Mouse (Mus musculus): Measurements from ENCODE around the gene Il15.

The Il15 gene

GRCm38 (mm10) chr8:82402686-82403330 lies at the start of gene Il15:
TSS of gene Il15 (minus strand) at chr8:82403222.
- DNase-seq: peak; percentile 14

DNA sequence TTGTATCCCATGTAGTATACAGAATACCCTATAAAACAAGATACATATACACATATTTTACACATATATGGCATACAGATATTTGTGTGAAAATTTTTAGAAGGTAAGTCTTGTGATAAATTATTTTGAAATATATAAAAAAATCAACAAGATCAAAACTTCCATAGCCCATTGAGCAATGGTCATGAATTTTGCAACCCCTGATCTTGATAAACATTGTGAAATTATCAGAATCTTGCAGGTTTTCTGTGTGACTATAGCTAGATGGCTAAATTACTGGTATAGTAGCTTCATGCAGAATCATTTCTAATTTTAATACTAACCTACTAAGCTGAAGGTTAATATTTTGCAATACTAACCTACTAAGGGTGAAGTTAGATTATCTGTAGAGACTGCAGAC lies 41.9 kb upstream of the Il15 start:
- DNase-seq: no peak

DNA sequence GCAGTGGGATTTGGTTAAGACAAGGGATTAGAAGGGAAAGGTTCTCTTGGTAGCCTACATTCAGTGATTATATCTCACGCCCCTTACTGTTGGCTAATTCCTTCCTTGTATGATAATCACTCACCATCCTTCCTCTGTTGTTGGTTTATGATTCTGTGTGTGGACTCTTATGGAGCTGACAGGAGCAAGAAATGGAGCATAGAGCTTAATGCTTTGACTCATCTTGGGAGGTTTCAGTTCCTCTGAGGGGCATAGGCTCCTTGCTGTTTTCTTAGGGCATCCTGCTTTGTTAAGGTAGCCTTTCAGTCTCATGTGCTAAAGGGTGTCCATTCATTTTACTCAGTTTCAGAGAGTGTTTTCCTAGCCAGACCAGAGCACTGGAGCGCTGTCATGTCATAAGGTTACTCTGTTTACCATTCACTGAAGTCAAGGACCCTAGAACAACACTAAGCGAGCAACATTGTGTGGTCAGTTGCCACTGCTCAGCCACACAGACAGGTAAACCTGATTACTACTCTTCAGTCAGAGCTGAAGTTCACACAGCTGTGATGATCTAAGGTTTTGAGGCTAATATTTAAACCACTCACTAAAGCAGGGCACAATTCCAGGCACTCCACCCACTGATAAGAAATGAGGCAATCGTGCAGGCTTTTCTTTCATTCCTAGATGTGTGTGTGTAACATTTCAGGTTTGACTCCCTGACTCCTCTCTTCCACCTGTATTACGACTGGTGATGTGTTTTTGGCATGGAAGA lies 13.7 kb upstream of the Il15 start:
- no peak for DNase-seq

GRCm38 (mm10) chr8:82415485-82415884 lies 12.5 kb upstream of the Il15 start:
- DNase-seq: no peak

DNA sequence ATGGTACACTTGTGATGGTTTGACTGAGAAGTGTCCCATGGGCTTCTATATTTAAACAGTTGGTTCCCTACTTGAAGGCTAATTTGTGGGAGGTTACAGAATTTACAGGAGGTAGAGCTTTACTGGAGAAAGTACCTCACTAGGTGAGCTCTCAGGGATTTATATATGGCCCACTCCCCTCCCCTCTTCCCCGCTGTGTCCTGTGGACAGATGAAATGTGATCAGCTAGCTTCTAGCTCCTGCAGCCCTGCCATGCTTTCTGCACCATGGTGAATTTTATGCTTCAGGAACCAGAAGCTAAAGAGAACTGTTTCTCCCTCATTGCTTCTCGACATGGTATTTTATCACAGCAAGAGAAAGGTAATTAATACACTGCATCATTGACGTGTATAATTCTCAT lies 7.1 kb upstream of the Il15 start:
- DNase-seq: no peak

DNA sequence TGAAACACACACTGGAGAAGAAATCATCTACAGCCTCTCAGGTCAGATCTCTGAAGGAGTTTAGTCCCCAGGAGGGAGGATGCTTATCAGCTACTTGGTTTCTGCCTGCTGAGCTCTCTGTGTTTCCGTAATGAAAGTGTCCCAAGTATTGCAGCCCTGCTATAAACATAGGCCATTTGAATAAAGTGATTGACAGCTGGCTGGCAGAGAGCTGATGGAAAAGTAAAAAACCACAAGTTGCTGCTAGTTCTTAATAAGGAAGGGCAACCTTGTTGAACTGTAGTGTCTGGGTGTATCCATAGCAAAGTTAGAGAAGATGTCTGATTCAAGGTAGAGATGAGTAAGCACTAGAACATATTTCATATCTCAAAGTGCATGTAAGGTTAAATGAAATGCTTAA lies 4.0 kb upstream of the Il15 start:
- no peak for DNase-seq

DNA sequence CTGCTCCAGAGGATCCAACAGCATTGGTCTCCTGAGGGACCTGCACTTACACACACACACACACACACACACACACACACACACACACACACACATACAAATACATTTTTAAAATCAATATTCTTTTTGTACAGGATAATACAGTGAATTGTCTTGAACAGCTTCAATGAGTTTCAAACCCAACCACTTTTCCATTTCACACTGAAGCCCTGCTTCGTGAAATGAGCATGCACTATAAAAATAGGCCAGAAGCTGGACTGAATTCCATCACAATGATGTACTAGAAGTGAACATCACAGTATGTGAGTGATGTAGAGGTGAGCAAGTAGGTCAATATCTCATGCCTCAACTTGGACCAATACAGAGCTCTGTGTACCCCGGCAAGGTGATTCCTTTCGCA lies 1.0 kb upstream of the Il15 start:
- no peak for DNase-seq

- DNase-seq: no peak
Measured at GRCm38 (mm10) chr8:82402261-82402685, 749 bp downstream of the Il15 start.

GRCm38 (mm10) chr8:82401490-82401889 lies 1.5 kb downstream of the Il15 start:
- DNase-seq: no peak

DNA sequence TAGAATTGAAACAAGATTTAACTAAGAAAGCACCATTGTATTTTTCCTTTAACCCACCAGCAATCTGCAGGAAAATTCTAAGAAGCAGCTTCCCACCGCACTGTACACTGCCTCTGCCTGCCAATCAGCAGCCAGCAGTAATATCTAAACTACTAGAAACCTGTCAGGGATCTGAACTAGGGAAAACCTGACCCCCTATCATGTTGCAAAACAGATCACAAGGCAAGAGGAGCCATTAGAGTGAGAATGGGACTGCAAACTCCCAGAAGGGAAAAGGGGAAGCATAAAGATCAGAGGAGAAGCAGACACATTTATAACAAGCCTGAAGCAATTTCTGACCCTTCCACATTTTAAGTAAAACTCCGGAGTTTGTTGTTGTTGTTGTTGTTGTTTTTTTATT lies 2.0 kb downstream of the Il15 start:
- DNase-seq: no peak

- DNase-seq: no peak
Measured at GRCm38 (mm10) chr8:82400376-82400775, 2.6 kb downstream of the Il15 start.

DNA sequence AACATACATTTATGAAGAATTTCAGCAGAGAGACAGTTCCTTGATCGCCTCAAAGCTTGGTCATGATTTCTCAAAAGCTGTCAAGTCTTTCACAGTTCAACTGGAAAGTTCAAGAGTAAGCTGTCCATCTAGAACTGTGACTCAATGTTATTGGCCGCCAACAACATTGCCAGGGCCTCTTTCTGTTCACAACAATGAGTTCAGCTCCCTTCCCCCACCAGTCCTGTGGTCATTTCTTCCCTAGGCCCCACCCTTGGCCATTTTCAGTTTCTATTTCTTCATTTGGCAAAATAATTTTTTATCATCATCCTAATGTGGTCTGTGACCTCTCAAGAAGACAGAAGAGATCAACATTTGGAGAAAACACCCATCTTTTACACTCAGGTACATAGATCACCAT lies 4.5 kb downstream of the Il15 start:
- no peak for DNase-seq

GRCm38 (mm10) chr8:82391258-82391657 lies 11.8 kb downstream of the Il15 start:
- no peak for DNase-seq

DNA sequence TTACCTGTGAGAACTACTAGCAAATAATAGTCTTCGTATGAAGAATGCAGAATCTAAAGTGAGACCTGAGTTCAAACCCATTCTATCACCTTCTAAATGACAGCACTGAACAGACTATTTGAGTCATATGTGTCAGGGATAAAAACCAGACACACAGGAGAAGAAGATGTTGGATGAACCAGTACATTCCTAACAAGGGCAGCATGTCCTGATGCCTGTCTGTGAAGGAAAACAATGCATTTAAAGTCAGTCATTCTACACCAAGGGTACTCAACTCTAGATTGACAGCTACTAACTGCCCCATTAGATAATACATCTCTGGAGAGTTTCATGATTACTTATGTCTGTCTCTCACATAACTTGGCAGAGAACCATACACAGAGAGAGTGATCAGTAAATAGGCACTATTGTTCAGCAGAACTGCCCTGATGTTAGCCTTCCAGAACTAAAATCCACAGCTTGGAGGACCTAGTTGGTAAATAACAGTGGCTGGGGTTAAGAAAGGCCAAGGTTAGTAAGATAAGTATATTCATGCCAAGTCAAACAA lies 14.6 kb downstream of the Il15 start:
- DNase-seq: no peak

DNA sequence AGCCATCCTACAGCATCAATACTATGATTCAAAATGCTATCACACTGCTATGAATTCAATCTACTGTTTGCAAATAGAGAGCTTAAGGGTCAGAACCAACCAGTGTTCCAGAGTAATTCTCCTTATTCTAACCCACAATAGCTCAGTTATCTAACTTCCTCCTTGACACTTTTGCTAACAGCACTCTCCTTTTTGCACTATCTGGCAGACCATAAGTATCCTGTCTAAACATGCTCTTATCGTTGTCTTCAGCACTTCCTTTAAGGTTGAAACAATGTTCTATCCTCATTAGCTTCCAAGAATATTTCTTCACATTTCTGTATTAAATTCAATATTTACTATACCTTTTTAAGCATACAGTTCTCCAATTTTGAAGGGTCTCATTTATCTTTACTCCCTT lies 15.4 kb downstream of the Il15 start:
- DNase-seq: no peak

- no peak for DNase-seq
Measured at GRCm38 (mm10) chr8:82385867-82386266, 17.2 kb downstream of the Il15 start.

DNA sequence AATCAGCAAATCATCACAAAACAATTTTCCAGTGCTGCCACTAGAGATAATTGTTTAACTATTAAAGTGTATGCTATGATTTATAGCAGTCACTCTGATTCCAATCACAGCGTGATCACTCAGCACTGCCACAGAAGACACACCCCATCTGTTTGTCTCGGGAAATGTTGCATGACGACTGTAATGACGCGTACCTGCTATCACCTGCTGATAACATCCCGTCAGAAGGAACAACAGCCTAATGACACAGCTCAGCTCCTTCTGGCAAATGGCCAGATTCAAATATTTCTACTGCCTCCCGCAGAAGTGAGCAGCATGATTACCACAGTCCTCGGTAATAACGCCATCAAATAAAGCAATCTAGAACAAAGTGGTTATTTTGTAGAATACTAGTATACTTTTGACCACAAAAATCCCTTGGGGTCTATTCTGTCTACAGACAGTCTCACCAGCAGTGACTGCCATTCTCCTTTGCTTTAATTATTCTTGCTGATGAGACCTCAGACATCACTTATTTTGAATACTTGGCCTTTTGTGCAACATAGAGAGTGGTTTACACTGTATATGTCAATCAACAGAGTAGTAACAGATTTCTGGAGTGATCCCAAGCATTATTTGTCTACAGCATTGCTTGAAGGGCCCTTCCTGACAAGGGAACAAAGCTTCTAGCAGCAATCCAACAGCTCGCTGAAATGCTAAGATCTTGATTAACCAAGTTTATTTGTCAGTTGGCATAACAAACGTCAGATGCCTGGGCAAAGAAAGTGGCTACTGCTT lies 18.4 kb downstream of the Il15 start:
- no peak for DNase-seq

- DNase-seq: no peak
Measured at GRCm38 (mm10) chr8:82383346-82383745, 19.7 kb downstream of the Il15 start.

DNA sequence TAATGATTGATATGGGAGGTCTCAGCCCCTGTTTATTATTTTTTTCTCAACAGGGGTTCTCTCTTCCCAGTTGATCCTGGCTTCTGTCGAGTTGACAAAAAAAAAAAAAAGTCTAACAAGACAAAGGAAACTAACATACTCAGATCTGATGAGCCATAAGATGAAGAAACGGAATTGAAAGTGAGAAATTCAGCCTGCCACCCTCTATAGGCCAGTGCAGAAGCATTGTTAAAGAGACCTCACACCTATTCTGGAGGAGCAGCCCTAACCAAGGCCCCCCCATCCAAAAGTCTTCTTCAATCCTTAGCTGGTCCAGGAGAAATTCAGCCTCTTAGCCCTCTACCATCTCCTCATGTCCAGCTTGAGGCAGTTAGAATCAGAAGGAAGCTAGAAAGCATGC lies 20.7 kb downstream of the Il15 start:
- no peak for DNase-seq

DNA sequence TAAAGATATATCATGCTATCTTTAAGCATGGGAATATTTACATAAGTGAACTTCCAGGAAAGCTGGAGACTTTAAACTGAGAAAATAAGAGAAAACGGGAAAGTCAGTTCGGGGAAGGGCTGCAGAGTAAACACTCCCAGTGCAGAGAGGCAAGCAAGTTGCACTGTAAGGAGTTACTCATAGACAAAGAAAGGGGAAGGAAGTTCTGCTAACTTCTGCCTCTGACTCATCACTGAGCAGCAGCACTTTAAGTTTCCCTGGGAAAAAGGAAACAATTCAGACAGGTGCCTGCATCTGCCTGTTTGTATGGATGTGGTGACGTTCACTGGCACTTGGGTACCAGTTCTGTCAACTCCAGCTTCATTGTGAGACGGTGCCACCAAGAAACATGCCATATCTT lies 28.6 kb downstream of the Il15 start:
- DNase-seq: no peak

- no peak for DNase-seq
Measured at GRCm38 (mm10) chr8:82372846-82373245, 30.2 kb downstream of the Il15 start.

DNA sequence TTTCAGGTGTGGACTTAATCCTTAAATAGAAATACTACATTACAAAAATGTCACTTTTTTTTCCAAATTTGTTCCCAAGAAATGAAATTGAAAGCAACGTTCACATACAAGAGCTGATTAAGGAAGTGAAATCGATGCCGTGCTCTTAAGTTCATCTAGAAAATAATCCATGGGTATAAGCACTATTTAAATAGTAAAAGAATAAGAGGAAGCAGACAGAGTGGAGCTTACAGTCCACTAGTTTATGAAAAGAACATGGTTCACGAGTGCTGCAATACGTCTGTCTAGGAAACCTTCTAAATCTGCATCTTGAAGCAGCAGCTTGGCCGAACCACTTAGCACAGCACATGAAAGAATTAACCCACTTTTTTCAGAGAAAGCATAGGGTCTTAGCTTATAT lies 32.4 kb downstream of the Il15 start:
- DNase-seq: no peak

GRCm38 (mm10) chr8:82361061-82361460 lies 42.0 kb downstream of the Il15 start:
- DNase-seq: no peak

DNA sequence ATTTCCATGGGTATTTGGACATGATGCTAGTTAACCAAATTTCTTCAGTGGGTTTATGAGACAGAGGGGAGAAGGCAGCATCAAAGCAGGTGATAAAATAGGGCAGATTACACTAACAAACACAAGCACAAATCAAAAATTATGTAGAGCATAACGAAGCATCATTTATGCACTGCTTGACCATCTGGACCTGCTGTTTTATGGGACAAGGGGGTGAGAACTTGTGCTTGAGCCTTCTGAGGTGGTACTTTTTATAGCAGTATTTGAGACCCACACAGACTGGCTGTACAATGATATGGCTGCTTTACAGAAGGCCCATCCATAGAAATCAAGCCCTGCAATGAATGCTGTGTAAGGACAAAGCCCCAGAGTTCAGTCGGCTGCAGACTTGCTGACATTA lies 46.9 kb downstream of the Il15 start:
- DNase-seq: no peak
